8 mouse cellular contexts compared by ENCODE assay signal in genomic region chr9:45798467-45799164, GRCm38 (mm10). TPM values are rescaled to one million over a fixed set of nuclear protein-coding genes. Genes with fewer than 3 reads are reported as not detected.
DNase-seq lines count a peak whose midpoint lies in the region; ATAC-seq lines count a peak whose summit lies in the region.

No protein-coding gene starts in this region.

- ATAC-seq in hematopoietic stem cell, adult 5-6 weeks (replicated peaks in 1 of 2; ENCODE audit: insufficient read depth in 1 of 2, low FRiP score in 2 of 2, low TSS enrichment in 1 of 2, low read depth in 1 of 2, poor library complexity in 2 of 2, severe bottlenecking in 2 of 2): peak; percentile 76 to 83; a peak in 3 of 4 replicates
- ATAC-seq in neural tube, embryonic 13.5 days (ENCODE audit: low read depth): peak; percentile 82; the same call in 1 of the 2 replicates

- no peaks in the 10 kb centered on the region for H3K9me3 ChIP-seq in neural tube, embryonic 13.5 days

- peak overlapping the region; percentile 59 for H3K27ac ChIP-seq in neural tube, embryonic 13.5 days (replicated peaks)

- no peak overlapping the region; the same call in 1 of the 2 replicates for H3K4me2 ChIP-seq in neural tube, embryonic 13.5 days

- peaks cover 14% of the 10 kb centered on the region; the same call in 1 of the 2 replicates for H3K36me3 ChIP-seq in neural tube, embryonic 13.5 days

- peak overlapping the region; percentile 45; the same call in 1 of the 2 replicates for H3K9ac ChIP-seq in neural tube, embryonic 13.5 days

- peak; percentile 52 for DNase-seq in adrenal gland, postnatal 14 days
- DNase-seq in adrenal gland, postnatal 25 days: no peak
- peak; percentile 13 to 18 for DNase-seq in right cerebral cortex, adult 2 months (ENCODE audit: low spot score in 2 of 2)
- DNase-seq in right cerebral cortex, postnatal 10 days (ENCODE audit: low spot score in 2 of 2): no peak
- DNase-seq in left cerebral cortex, postnatal 4 days: peak; percentile 59
- no peak for DNase-seq in urinary bladder, postnatal 4 days (ENCODE audit: low spot score in 2 of 2)

- 18% methylated on average over 13 of the region's 13 CpGs for WGBS in neural tube, embryonic 13.5 days

- H3K4me1 ChIP-seq in neural tube, embryonic 13.5 days (replicated peaks): peaks cover 22% of the 10 kb centered on the region

- intact Hi-C loops in left cerebral cortex, postnatal 4 days (cut with DNase I): no loop called here

- H3K4me3 ChIP-seq in neural tube, embryonic 13.5 days: no peak overlapping the region

- H3K27me3 ChIP-seq in neural tube, embryonic 13.5 days: no peaks in the 10 kb centered on the region

RNA-seq across cellular contexts. Expression of gene Cep164, which starts 29.9 kb away (rescaled TPM):
- total RNA-seq in adrenal gland, postnatal 14 days (2021): 12.4 and 13.1 TPM in 2 replicates
- 20.6 and 23.1 TPM in 2 replicates for total RNA-seq in adrenal gland, postnatal 25 days (2021)
- total RNA-seq in hematopoietic stem cell, adult 5-6 weeks (2017): 10.1 and 12.0 TPM in 2 replicates
- 10 to 100 TPM; 21.6 to 24.0 TPM for total RNA-seq in left cerebral cortex, postnatal 4 days (2021)
- 13.8 and 15.2 TPM in 2 replicates for polyA plus RNA-seq in neural tube, embryonic 13.5 days (2015; fragmentation: Nextera tagmentation; extraction: Ambion mirVana)

RNA-seq across cellular contexts. Expression of gene Bace1, which starts 39.8 kb away (rescaled TPM):
- total RNA-seq in adrenal gland, postnatal 14 days (2021): 25.2 and 25.6 TPM in 2 replicates
- 22.6 and 31.1 TPM in 2 replicates for total RNA-seq in adrenal gland, postnatal 25 days (2021)
- 7.3 and 11.0 TPM in 2 replicates for total RNA-seq in hematopoietic stem cell, adult 5-6 weeks (2017)
- 10 to 100 TPM; 76.6 to 79.3 TPM for total RNA-seq in left cerebral cortex, postnatal 4 days (2021)
- polyA plus RNA-seq in neural tube, embryonic 13.5 days (2015; fragmentation: Nextera tagmentation; extraction: Ambion mirVana): 44.9 and 49.2 TPM in 2 replicates

Comparison
In these comparisons a context has a peak if more than half of its experiments do, and no peak if none do; other contexts are left out.
1. DNase-seq: peak in adrenal gland, postnatal 14 days (single experiment), right cerebral cortex, adult 2 months (2 of 2) and left cerebral cortex, postnatal 4 days (single experiment); none in adrenal gland, postnatal 25 days (single experiment), right cerebral cortex, postnatal 10 days (0 of 2) and urinary bladder, postnatal 4 days (0 of 2).